Mouse (Mus musculus) CH12.LX (cell line): Measurements from ENCODE around the gene Cdkl3. TPM values are rescaled to one million over a fixed set of nuclear protein-coding genes. Genes with fewer than 3 reads are reported as not detected.
A peak's percentile ranks its signal among the peaks of the same experiment; 100 is the strongest.

Experiments used
- DNase-seq: peaks from one replicate; pipeline ENCODE4 v3.0.0-alpha.2; 2013; ENCODE audit errors: extremely low read depth
- H3K27ac ChIP-seq: 2 replicates; pipeline ENCODE4 v1.5.1; 2012; ENCODE audit warnings: low read depth, mild to moderate bottlenecking, control low read depth, moderate library complexity; ENCODE audit not compliant: insufficient read depth
- H3K27me3 ChIP-seq: replicated peaks from 2 replicates; pipeline ENCODE3; 2012; ENCODE audit warnings: inconsistent platforms
- H3K36me3 ChIP-seq, 2 experiments: replicated peaks in 1 of 2; 2 replicates each; pipeline versions ENCODE3 to v1.6.1; 2012; ENCODE audit warnings: inconsistent platforms in 1 of 2, low read length in 1 of 2, mild to moderate bottlenecking in 1 of 2, mixed read lengths in 1 of 2, moderate library complexity in 1 of 2; ENCODE audit not compliant: control insufficient read depth in 1 of 2, insufficient read depth in 1 of 2
- H3K4me1 ChIP-seq, 2 experiments: 2 replicates each; pipeline ENCODE4 v1.6.1; 2012; ENCODE audit warnings: inconsistent platforms in 1 of 2, moderate library complexity in 1 of 2; ENCODE audit not compliant: insufficient read depth in 2 of 2, control insufficient read depth in 1 of 2
- H3K4me2 ChIP-seq: 2 replicates; pipeline ENCODE4 v1.6.1; 2012; ENCODE audit warnings: low read depth, mild to moderate bottlenecking, control low read depth; ENCODE audit not compliant: poor library complexity, insufficient read depth, severe bottlenecking
- H3K4me3 ChIP-seq, 3 experiments: fragments of 150-350 bp in 1 of 3; sonication (generic) in 1 of 3; replicated peaks in 1 of 3; 2 replicates each; pipeline versions ENCODE3 to v1.5.1; 2011 to 2012; ENCODE audit warnings: low read depth in 2 of 3, low read length in 2 of 3, mild to moderate bottlenecking in 2 of 3, moderate library complexity in 2 of 3, control low read depth in 1 of 3, improper control_type of control experiment in 1 of 3, inconsistent platforms in 1 of 3, mixed read lengths in 1 of 3; ENCODE audit not compliant: poor library complexity in 1 of 3
- H3K79me2 ChIP-seq: replicated peaks from 2 replicates; pipeline ENCODE4 v1.6.1; 2012; ENCODE audit warnings: mild to moderate bottlenecking, moderate library complexity; ENCODE audit not compliant: control insufficient read depth, poor library complexity, insufficient read depth, severe bottlenecking; ENCODE audit errors: extremely low read depth
- H3K9ac ChIP-seq: 2 replicates; pipeline ENCODE4 v1.6.1; 2012; ENCODE audit warnings: low read depth, mild to moderate bottlenecking, control low read depth, moderate library complexity; ENCODE audit not compliant: insufficient read depth
- H3K9me3 ChIP-seq: replicated peaks from 2 replicates; pipeline ENCODE3; 2012; ENCODE audit warnings: low read length, inconsistent platforms, mixed read lengths
- BHLHE40 ChIP-seq: IDR thresholded peaks from 2 replicates; pipeline ENCODE4 v1.6.1; 2011; ENCODE audit warnings: mild to moderate bottlenecking, low read depth, low read length, improper control_type of control experiment
- CHD1 ChIP-seq: IDR thresholded peaks from 2 replicates; pipeline ENCODE4 v1.6.1; 2012; ENCODE audit warnings: low read depth, low read length, improper control_type of control experiment, inconsistent platforms
- CHD2 ChIP-seq: IDR thresholded peaks from 2 replicates; pipeline ENCODE4 v1.6.1; 2011; ENCODE audit warnings: low read length, improper control_type of control experiment
- CTCF ChIP-seq, 2 experiments: IDR thresholded peaks in 1 of 2; conservative IDR thresholded peaks in 1 of 2; 2 replicates each; pipeline ENCODE4 v1.5.1; 2011 to 2012; ENCODE audit warnings: low read depth in 2 of 2, low read length in 2 of 2, improper control_type of control experiment in 1 of 2, inconsistent platforms in 1 of 2, mild to moderate bottlenecking in 1 of 2, moderate library complexity in 1 of 2
- E2F4 ChIP-seq: IDR thresholded peaks from 2 replicates; pipeline ENCODE4 v1.6.1; 2011; ENCODE audit warnings: low read depth, low read length, improper control_type of control experiment; ENCODE audit not compliant: insufficient replicate concordance
- EP300 ChIP-seq: IDR thresholded peaks from 2 replicates; pipeline ENCODE4 v1.6.1; 2011; ENCODE audit warnings: low read length, improper control_type of control experiment
- ETS1 ChIP-seq: conservative IDR thresholded peaks from 2 replicates; pipeline ENCODE4 v1.6.1; 2012; ENCODE audit warnings: low read depth, mild to moderate bottlenecking, inconsistent platforms, low read length, improper control_type of control experiment, moderate library complexity
- GABPA ChIP-seq: IDR thresholded peaks from 2 replicates; pipeline ENCODE4 v1.6.1; 2012; ENCODE audit warnings: low read depth, low read length, improper control_type of control experiment, inconsistent platforms; ENCODE audit not compliant: insufficient replicate concordance
- HCFC1 ChIP-seq: IDR thresholded peaks from 2 replicates; pipeline ENCODE4 v1.6.1; 2012; ENCODE audit warnings: low read depth, mild to moderate bottlenecking, inconsistent platforms, low read length, improper control_type of control experiment
- JUN ChIP-seq: IDR thresholded peaks from 2 replicates; pipeline ENCODE4 v1.6.1; 2011; ENCODE audit warnings: low read depth, mild to moderate bottlenecking, low read length, improper control_type of control experiment, moderate library complexity; ENCODE audit not compliant: insufficient read depth
- JUND ChIP-seq: conservative IDR thresholded peaks from 2 replicates; pipeline ENCODE4 v1.6.1; 2011; ENCODE audit warnings: low read depth, low read length, improper control_type of control experiment
- MYC ChIP-seq: IDR thresholded peaks from 2 replicates; pipeline ENCODE4 v1.6.1; 2011; ENCODE audit warnings: low read depth, mild to moderate bottlenecking, improper control_type of control experiment, low read length
- NELFE ChIP-seq: IDR thresholded peaks from 2 replicates; pipeline ENCODE4 v1.6.1; 2011; ENCODE audit warnings: low read depth, low read length, improper control_type of control experiment
- NRF1 ChIP-seq: IDR thresholded peaks from 2 replicates; pipeline ENCODE4 v1.6.1; 2014; ENCODE audit warnings: low read depth, mild to moderate bottlenecking, inconsistent platforms, low read length, improper control_type of control experiment, moderate library complexity
- PAX5 ChIP-seq: IDR thresholded peaks from 2 replicates; pipeline ENCODE4 v1.6.1; 2012; ENCODE audit warnings: low read length, inconsistent platforms, mixed read lengths
- POLR2A ChIP-seq: IDR thresholded peaks from 2 replicates; pipeline ENCODE4 v1.6.1; 2011; ENCODE audit warnings: low read depth, mild to moderate bottlenecking, improper control_type of control experiment, low read length
- RAD21 ChIP-seq: IDR thresholded peaks from 2 replicates; pipeline ENCODE4 v1.6.1; 2011; ENCODE audit warnings: low read depth, mild to moderate bottlenecking, low read length, improper control_type of control experiment, moderate library complexity
- RCOR1 ChIP-seq: conservative IDR thresholded peaks from 2 replicates; pipeline ENCODE4 v1.6.1; 2012; ENCODE audit warnings: low read depth, mild to moderate bottlenecking, inconsistent platforms, low read length, improper control_type of control experiment
- SIN3A ChIP-seq: IDR thresholded peaks from 2 replicates; pipeline ENCODE4 v1.6.1; 2012; ENCODE audit warnings: low read length, improper control_type of control experiment, inconsistent platforms
- SMC3 ChIP-seq: IDR thresholded peaks from 2 replicates; pipeline ENCODE4 v1.6.1; 2011; ENCODE audit warnings: low read depth, low read length, improper control_type of control experiment
- USF1 ChIP-seq: IDR thresholded peaks from 2 replicates; pipeline ENCODE4 v1.6.1; 2014; ENCODE audit warnings: low read depth, mild to moderate bottlenecking, inconsistent platforms, low read length, improper control_type of control experiment
- USF2 ChIP-seq: conservative IDR thresholded peaks from 2 replicates; pipeline ENCODE4 v1.6.1; 2011; ENCODE audit warnings: low read depth, low read length, improper control_type of control experiment
- ZMIZ1 ChIP-seq: IDR thresholded peaks from 2 replicates; pipeline ENCODE4 v1.6.1; 2012; ENCODE audit warnings: low read depth, mild to moderate bottlenecking, inconsistent platforms, low read length, improper control_type of control experiment
- ZNF384 ChIP-seq: IDR thresholded peaks from 2 replicates; pipeline ENCODE4 v1.6.1; 2012; ENCODE audit warnings: low read depth, low read length, improper control_type of control experiment, inconsistent platforms
- dilution Hi-C: fragments of 300-500 bp; cut with MboI; formaldehyde crosslinking; loops from 2 replicates; pipeline ENCODE4 v1.14.3; 2020; ENCODE audit warnings: low sequenced_read_pairs; ENCODE audit not compliant: extremely low pct_unique_long_range_greater_than_20kb, extremely low pct_ligation_motif_present
- in situ Hi-C: fragments of 300-500 bp; cut with MboI; formaldehyde crosslinking; loops from 3 replicates; pipeline ENCODE4 v1.14.3; 2019; ENCODE audit warnings: low sequenced_read_pairs, low pct_ligation_motif_present, low pct_unique_long_range_greater_than_20kb, mixed read lengths
- polyA plus RNA-seq: library from polyadenylated mRNA; unstranded; fragments of >175 nt; gene quantifications from 2 replicates; pipeline ENCODE4 v1.2.1, GENCODE M21; 2012; ENCODE audit warnings: low read depth; ENCODE audit not compliant: insufficient read length
- total RNA-seq, 2 experiments: library from RNA; depleted of rRNA; stranded (reverse); fragments of 300-350 nt in 1 of 2; fragments of >200 nt in 1 of 2; gene quantifications; 2 replicates each; pipeline ENCODE4 v1.2.3; 2012 to 2014

Cdkl3 gene
- total and polyA plus RNA-seq, 3 experiments = 4.4 to 9.7 (median 8.0) TPM

GRCm38 (mm10) chr11:52002842-52003504 lies 1.0 kb upstream of the Cdkl3 start:
- Histone ChIP-seq H3K27ac (peak overlapping the region; percentile 92), H3K4me1 (peaks cover 7 to 45% of the 10 kb centered on the region in 2 experiments; a peak in 3 of 4 replicates), H3K27me3 (no peaks in the 10 kb centered on the region), H3K4me3 (peak overlapping the region; percentile 48 to 87 (median 75)), H3K9ac (peak overlapping the region; percentile 94), H3K9me3 (no peaks in the 10 kb centered on the region), H3K36me3 (peaks cover 0 to 7% of the 10 kb centered on the region in 2 experiments), H3K4me2 (peak overlapping the region; percentile 97), H3K79me2 (peaks cover 27% of the 10 kb centered on the region)
- TF ChIP-seq SMC3 = no peak
- no peak for TF ChIP-seq POLR2A
- no peak for TF ChIP-seq E2F4
- no peak for TF ChIP-seq USF1
- TF ChIP-seq CTCF (conservative IDR thresholded peaks at IDR 0.05 in 1 of 2, IDR thresholded peaks at IDR 0.05 in 1 of 2; ENCODE audit: low read depth in 2 of 2, low read length in 2 of 2) = peak in 1 of 2 experiments; percentile 36; a peak in 2 of 4 replicates
- no peak for TF ChIP-seq ETS1
- no peak for TF ChIP-seq JUND
- no peak for TF ChIP-seq GABPA
- TF ChIP-seq BHLHE40 = peak; percentile 42; the same call in 1 of the 2 replicates
- TF ChIP-seq ZNF384 = peak; percentile 92
- TF ChIP-seq SIN3A = no peak
- TF ChIP-seq EP300 = no peak
- no peak for TF ChIP-seq NELFE
- TF ChIP-seq NRF1 = no peak
- TF ChIP-seq ZMIZ1 = no peak
- TF ChIP-seq RCOR1 = 0 out of 2 replicates have a peak, but pooled peaks have one; percentile 18
- TF ChIP-seq HCFC1 = no peak
- no peak for TF ChIP-seq CHD2
- no peak for TF ChIP-seq RAD21
- no peak for TF ChIP-seq CHD1
- TF ChIP-seq MYC = no peak
- no peak for TF ChIP-seq PAX5
- no peak for TF ChIP-seq USF2
- no peak for TF ChIP-seq JUN
- peak; percentile 40 for DNase-seq
- dilution Hi-C loops = no loop called here
- in situ Hi-C loops = no loop called here
